Mouse (Mus musculus) v-Abl transformed pro-B cells (cell line): ENCODE measurements around the gene Kcnab1.

Experiments
- in situ Hi-C, 2 experiments: fragments of 400-800 bp; cut with MboI; formaldehyde crosslinking; loops; one replicate each; pipeline ENCODE4 v1.15.1; 2025; ENCODE audit not compliant: unreplicated experiment in 2 of 2

The Kcnab1 gene

DNA sequence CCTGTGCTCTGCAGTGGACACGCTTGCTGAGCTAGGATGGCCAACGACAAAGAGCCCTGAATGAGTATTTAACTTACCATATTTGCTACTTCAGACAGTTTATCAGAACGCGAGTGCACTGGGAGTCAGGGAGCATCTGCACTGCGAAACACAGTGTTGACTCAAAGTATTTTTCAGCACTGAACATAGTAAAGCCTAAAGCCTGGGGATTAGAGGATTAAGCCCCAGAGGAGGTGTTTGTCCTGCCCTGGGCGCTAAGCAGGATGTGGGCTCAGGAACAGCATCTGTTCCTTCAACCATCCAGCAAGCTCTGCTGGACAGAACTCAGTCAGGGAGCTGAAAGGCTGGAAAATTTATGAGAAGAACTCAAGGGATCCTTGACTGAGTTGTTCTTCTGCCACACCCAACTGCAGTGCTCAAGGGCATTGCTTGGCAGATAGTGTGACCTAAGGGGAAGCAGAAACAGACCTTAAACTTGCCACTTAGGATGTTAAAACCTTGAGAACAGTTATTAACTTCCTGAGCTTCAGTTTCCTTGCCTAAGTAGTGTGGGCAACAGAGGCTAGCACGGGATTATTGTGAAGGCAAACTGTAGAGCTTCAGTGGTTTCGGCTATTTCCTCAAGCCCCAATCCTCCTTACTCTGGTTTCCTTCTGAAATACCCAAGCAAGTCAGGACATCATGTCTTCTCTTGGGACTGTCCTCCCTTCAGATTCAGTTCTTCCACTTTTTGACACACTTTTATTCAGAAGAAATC, 94.4 kb downstream of the Kcnab1 start:
- in situ Hi-C loops = no loop called here

DNA sequence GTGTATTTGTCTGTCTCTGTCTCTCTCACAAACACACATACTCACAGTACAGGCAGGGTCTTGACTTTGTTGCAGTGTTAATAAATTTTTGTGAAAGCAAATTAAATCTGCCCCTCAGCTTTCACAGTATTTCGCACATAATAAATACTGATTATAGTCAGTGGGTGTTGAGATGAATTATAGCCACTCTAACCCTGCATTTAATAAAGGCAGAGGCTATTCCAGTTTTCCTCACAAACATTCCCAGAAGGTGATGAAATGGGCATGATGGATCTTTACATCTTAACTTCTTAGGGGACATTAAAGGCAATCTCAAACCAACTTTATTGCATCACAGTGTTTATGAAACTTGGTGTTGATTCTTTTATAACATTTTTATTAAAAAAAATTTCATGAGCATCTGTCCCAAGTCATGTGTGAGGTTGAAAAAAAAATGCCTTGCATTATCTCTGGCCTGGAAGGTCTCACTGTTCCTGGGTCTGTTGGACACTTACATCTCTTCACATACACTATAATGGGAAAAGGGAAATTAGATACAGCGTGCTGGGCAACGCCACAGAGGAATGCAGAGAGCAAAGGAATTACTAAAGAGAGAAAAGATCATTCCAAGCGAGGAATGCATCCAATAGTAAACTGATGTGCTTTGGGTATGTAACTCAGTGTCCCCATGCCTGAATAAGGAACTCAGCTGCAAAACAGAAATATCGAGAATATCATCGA, 95.3 kb downstream of the Kcnab1 start:
- in situ Hi-C loops = no loop called here

DNA sequence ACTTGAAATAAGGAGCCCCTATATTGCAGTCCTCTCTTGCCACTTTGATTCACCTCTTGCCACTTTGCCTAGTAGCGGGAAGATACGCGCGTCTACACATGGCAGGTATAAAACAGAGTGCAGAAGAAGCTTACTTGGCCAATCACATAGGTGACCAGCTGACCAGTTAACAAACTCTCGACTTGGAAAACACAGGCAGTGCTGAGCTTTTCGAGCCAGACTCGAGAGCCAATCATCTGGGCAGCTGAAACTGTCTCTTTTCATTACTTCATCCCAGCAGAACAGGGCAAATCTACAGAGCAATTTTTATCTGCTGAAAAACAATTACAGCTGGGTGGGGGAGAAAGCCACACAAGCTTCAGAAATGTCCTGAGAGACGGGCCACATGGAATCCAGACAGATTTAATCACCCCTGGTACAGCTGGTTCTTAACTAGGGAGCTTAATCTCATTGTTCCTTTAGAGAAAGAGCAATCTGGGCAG, 96.4 kb downstream of the Kcnab1 start:
- in situ Hi-C loops = no loop called here

DNA sequence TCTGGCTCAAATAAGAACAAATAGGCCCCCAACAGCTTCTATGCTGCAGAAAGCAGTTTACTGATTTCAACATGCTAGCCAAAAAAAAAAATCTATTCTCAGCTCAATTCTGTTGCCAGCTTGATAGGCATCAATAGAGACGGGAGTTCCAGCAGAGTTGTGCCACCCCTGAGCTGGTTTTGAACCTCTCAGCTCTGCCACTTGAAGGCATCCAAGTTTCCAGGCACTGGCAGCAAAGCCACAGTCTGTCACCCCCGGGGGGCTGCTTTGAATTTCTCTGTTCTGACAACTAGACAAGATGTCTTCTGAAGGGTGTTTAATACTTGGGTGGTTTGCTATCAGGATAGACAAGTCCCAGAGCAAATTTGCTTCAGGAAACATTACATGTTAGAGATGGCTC, 104.5 kb downstream of the Kcnab1 start:
- in situ Hi-C loops = no loop called here

DNA sequence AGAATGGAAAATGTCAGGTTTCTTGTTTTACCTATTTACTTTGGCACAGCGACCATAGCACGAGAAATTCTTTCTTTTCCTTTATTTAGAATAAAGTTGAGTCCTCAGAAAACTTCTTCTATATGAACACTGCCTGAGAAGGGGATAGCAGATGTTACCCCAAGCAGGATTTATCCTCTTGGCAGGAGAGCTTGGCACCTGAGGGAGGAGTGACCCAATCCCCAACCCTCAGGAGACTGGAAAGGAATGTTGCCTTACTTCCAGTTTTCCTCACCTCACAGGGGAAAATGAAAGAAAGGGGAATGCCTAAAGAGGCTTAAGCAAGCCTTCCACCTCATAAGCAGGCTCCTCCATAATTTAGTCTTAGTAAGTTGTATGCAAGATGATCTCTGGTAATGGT, 105.5 kb downstream of the Kcnab1 start:
- in situ Hi-C loops = no loop called here

DNA sequence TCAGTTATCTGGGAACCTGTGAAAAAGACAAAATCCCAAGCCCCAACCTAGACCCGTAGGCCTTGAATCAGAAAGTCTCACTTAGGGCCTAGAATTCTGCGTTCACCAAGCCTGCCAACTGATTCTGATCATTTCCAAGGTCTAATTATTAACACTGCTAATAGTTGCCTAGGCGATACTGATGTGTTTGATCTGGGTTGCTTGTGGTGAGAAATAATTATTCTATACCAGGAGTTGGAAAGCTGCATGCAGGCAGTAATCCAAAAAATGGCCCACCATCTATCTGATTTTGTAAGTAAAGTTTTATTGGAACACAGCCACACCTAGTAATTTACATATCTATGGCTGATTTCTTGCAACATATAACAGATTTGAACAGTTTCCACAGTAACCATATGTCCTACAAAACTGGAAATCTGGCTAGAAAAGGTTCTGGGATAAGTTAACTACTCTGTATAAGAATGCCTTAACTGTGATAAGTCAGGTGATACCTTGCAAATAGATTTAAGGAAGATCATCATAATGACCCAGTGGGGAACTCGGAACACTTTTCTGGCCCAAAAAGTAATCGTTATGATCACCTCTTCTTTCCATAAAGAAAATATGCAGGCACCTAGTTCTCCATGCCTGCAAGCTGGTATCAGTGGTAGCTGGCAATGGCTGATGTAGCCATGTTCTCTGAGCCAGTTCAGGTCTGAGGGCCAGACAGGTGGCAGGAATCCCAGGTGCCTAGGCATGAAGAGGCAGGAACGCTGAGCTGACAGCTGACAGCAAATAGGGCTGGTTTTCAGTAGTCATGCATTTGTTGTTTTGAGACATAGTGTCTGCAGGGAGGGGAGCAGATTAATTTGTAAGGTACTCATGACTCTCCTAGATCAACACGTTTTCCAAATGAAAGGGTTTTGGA, 108.7 kb downstream of the Kcnab1 start:
- in situ Hi-C loops = no loop called here

DNA sequence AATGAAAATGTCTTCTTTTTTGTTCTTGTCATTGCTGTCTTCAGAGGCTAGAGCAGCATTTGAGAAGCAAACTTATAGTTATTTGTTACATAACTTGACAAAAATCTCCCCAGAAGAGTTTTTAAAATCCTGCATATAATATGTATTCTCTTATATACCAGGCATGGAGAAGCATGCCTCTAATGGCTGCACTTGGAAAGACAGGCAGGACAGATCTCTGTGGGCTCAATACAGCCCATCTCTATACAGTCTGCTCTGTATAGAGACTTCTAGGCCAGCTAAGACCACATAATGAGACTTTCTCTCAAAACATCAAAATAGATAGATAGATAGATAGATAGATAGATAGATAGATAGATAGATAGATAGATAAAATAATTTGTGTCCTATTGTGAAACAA, 111.1 kb downstream of the Kcnab1 start:
- in situ Hi-C loops = no loop called here

DNA sequence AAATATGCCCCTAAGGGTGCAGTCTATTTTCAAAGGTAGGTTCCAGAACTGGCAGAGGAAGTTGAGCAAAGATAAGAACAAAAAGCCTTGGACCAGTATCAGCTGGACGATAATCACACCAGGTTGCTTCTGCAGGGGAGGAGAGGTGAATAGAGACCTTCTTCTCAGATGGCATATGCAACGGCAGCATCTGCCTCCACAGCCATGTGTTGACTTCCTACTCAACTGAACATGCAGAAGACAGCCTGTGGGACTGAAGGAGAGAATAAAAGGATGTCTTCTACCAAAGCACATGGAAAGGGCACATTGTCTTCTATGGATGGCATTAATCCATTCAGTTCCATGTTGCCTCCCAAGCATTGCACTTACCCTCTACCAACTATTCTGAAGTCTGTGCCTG, 114.5 kb downstream of the Kcnab1 start:
- in situ Hi-C loops = no loop called here

DNA sequence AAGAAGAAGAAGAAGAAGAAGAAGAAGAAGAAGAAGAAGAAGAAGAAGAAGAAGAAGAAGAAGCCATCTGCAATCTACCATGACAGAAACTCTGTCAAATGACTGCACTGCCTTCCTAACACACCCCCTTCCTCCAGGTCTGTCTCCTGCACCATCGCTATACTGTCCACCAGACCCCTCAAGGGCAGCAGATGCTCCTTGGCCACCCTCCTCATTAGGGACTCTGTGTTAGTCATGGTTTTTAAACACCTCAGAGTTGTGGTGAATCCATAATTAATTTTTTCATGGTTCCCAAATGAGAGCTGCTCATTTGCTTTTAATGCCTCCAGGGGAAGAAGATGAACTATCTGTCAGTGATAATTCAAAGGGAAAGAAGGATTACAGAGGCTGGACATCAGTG, 121.8 kb downstream of the Kcnab1 start:
- in situ Hi-C loops = no loop called here

DNA sequence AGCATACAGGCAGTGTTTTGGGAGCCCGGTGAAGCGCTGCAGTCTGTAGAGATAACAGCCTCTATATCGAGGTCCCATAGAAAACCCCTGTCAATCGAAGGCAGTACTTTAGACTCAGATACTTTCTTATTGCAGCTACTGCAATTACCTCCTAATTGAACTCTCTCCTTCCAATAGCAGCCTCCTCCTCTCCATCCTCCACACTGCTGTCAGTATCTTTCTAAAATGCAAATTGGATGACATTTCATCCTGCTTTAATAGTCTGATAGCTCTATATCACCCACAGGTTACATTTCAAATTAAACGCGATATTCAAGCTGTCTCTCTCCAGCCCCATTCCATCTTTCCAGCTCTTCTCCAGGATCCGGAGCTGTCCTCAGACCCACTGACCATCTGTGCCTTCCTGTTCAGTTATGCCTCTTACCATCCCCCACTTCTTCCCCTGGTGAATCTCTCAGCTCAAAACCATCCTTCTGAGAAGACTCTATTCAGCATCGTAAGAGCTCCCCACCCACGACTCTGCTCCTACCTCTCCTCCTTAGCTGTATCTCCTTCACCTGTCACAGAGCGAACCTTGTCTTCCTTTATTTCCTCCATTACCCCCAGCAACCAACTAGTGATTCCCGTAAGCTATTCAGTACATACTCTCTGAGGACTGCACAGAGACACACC, 122.4 kb downstream of the Kcnab1 start:
- in situ Hi-C loops = no loop called here

DNA sequence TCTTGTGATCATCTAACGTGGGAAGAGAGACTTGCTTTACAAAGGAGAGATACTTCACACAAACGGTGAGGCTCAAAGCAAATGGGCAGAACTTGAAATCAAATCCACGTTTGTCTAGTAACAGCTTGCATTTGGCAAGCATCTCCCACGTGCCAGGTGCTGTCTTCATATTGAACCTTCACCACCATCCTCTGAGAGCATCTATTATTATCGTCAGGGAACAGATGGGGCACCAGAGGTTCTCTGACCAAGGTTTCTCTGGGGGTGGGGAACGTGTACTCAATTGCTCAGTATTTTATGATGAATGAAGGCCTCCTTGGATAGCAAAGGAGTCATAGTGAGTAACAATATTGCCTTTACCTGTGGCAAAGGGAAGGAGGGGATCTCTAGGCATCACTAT, 139.8 kb downstream of the Kcnab1 start:
- in situ Hi-C loops = no loop called here

DNA sequence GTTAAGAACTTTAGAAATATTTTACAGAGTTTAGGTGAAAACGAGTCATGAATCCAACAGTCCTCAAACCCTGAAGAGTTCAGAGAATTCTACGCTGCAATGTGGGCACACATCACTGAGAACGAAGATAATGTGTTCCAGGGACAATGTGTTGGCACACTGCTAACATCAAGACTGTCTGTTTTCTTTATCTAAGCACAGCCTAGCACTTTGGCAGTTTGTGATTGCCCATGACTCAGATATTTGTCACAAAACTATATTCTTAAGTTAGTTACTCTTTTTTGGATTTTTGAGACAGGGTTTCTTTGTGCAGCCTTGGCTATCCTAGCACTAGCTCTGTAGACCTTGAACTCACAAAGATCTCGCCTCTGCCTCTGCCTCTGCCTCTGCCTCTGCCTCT, 151.3 kb downstream of the Kcnab1 start:
- in situ Hi-C loops = no loop called here

DNA sequence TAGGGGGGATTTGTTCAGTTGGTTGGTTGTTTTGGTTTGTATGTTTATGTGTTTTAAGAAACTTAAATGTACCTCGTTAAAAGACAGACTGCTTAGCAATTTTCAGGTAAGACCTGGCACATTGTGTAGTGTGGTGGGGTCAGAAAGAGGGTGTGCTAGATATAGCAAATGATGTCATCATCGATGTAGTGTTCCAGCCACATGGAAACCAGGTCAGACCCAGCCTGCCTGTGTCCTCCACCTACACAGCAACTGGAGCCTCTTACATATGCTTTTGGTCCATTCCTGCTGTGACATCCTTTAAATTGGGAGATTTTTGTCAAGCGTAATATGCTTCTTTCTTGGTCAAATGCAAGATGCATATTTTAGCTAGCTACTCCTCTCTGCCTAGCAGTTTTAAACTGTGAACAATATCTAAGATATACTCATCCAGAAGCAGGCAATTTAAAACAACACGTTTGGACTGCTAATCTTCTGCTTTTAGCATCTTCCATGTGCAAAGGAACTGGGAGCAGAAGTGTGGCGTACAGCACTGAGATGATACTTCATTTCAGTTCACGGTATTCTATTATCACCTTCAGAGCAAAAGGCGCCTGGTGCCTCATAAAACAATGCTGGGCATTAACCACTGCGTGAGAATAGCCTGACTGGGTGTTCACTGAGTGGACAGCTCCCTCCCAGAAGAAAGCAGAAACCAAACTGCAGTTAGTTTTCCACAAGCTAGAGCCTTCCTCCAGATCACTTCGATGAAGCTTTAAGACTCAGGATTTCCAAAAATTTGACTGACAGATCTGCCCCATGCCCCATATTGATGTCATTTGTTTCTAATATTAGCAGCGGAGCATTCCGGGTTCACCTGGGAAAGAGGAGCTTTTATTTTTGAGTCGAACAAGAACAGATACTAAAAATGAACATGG, 153.6 kb downstream of the Kcnab1 start:
- in situ Hi-C loops = no loop called here

DNA sequence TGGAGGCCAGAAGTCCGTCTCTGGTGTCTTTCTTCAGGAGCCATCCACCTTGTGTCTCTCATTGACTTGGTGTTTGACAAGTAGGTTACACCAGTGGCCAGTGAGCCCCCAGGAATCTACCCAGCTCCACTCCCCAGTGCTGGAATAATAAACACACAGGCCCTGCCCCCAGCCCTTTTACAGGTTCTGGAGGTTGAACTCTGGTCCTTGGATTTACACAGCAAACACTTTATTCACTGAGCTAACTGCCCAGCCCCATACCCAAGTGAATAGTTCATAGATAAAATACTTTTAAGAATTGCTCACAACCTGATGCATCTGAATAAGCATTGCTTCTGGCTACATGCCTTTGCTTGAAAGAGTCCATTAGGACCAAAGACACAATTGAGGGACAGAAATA, 164.1 kb downstream of the Kcnab1 start:
- in situ Hi-C loops = no loop called here

DNA sequence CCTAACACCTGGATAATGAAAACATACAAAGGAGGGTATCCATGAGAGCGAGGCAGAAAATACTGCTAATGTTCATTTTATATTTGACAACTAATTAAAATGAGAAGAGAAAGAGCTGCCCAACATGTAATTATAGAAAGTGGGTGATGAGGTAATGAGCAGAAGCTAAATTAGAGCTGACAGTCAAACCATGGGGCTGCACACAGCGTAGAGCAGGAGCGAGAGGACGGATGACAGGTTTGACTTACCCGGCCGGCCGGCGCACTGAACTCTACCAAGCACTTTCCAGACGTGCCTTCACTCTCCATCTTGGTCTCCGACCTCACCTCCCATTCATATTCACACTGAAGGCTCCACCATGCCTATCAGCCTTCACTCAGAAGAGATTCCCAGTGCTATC, 168.6 kb downstream of the Kcnab1 start:
- in situ Hi-C loops = no loop called here

DNA sequence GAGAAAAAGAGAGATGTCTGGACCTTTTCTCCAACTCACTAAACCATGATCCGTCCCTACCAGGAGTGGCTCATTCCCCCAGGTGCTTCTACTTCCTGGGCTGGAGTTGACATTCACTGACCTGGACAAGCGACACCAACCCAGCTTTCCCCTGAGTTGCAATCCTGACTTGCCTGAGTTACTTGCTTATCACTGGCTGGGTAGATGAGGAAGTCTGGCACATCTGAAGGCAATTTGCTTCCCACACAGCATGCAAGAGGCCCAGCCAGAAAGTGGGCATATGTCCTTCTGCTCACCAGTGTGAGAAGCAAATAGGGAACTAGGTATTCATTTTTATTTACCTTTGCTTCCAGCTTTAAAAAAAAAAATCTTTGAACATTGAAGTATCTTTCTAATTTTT, 174.2 kb downstream of the Kcnab1 start:
- in situ Hi-C loops = no loop called here

DNA sequence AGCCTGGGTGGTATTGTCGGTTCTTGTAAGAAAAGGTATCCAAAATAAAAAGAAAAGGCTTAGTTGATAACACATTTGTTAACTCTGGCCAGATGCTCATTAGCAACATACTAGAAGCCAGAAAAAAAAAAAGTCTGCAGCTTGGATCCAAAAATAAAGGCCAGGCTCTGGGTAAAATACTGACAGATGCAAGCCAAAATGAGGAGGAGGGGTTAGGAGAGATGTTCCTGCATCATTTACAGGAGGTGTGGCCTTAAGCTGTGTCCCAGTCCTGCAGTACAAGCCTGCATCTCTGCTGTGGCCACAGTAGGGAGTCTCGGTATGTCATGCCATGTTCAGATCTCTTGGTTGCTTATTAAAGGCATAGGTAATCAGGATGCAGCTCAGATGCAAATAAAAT, 179.8 kb downstream of the Kcnab1 start:
- in situ Hi-C loops = no loop called here

DNA sequence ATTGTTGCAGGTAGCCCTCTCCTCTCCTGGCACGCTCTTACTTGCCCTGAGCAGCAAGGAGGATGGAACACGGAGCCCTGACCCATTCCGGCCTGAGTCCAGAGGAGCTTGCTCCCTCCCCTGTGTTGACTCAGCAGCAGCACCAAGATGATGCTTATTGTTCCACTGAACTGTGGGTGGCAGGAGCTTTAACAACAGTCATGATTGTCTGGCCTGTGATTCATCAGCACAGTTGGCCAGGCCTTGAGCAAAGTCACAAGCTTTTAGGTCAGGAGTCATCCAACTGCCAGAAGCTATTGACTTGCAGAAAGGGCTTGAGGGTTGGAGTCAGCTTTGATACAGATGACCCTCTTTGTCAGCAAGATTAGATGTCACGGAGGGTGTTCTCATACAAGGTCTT, 187.8 kb downstream of the Kcnab1 start:
- in situ Hi-C loops = no loop called here

DNA sequence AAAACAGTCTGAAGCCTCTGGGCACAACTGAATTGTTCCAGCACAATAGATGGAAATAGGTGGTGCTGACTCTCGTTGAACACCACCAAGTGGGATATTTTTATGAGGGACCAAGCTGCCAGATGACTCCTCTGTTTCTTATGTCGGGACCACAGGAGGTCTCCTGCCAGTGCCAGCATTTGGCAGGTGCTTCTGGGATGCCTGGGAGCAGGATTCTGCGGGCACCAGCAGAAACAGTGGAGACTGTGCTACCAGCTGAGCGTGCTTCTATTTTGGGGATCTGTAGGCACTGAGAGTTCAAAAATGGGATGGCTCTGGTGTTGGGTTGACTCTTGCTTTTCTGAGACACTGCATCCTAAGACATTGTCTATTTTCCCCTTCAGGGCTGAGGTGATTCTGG, 190.0 kb downstream of the Kcnab1 start:
- in situ Hi-C loops = no loop called here

DNA sequence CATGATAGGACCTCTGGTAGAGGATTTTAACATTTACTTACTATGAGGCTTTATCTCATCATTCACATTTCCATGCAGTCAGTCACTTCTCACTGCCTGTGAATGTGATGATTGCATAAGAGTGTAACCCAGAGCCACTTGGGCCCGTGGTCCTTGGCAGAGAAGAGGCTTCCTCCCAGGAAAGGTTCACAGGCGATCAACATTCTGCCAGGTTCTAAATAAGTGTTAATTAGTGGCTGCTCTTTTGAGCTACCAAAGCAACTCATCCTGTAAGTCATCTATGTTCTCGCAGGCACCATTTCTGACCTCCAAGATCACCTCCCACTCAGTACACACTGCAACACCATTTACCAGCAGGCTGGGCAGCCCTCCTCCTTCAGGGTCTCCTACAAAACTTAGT, 192.3 kb downstream of the Kcnab1 start:
- in situ Hi-C loops = no loop called here
